Mouse (Mus musculus) embryonic facial prominence, embryonic 15.5 days (tissue): ENCODE data around the gene Fam136a. TPM values are rescaled to one million over a fixed set of nuclear protein-coding genes. Genes with fewer than 3 reads are reported as not detected.

Source experiments
- polyA plus RNA-seq: library from polyadenylated mRNA; unstranded; fragments of >200 nt; fragmentation: Nextera tagmentation; extraction: Ambion mirVana; gene quantifications from 2 replicates; pipeline ENCODE4 v1.2.1, GENCODE M21; 2015

Fam136a gene
- polyA plus RNA-seq, 1 experiment from 2014 or later = 104 TPM

Other genes starting within 250 kb of the Fam136a start
- 6.5 and 8.9 TPM in 2 replicates for gene Tgfa, start 170.4 kb upstream of the Fam136a start, polyA plus RNA-seq
- 489 and 522 TPM in 2 replicates for gene Snrpg, start 5.7 kb downstream of the Fam136a start, polyA plus RNA-seq
- 96.3 and 102 TPM in 2 replicates for gene Pcyox1, start 31.5 kb downstream of the Fam136a start, polyA plus RNA-seq
- gene Tia1, start 38.6 kb downstream of the Fam136a start, polyA plus RNA-seq = 170 and 185 TPM in 2 replicates
- gene Gm44790, start 61.0 kb downstream of the Fam136a start, polyA plus RNA-seq = not detected in 2 replicates
- gene C87436, start 72.7 kb downstream of the Fam136a start, polyA plus RNA-seq = 24.7 and 26.8 TPM in 2 replicates
- gene Pcbp1, start 160.7 kb downstream of the Fam136a start, polyA plus RNA-seq = 497 and 506 TPM in 2 replicates